Mouse (Mus musculus): ENCODE data around the gene Olfr137. TPM values are rescaled to one million over a fixed set of nuclear protein-coding genes. Genes with fewer than 3 reads are reported as not detected.

Gene Olfr137
- polyA plus RNA-seq (2014; fragmentation: Nextera tagmentation; extraction: Ambion mirVana) = not detected in 2 replicates

DNA sequence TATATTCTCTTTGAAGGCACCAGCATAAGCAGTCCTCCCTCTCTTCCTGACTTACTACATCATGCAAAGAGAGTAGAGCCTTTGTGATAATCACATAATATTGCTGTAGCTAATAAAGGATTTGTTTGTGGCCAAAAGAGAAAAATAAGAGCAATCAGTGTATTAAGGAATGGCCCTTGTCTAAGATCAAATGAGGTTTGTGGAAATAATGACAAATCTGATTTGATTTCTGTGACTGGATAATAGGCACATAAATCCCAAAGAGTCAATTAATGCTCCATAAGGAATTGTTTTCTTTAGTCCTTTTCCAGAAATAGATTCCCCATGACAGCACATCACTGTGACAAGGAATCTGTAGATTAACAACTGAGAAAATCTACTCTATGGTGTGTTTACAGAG, at the start of gene Olfr137:
Gene Olfr137, minus strand, starts transcription at position 101 of the 400 bp plus-strand sequence.
- Histone ChIP-seq H3K4me2 (replicated peaks; ENCODE audit: low read depth, low read length) (no peak within 1 kb of the TSS), H3K9me3 (ENCODE audit: control insufficient read depth, low read length) (no peaks in the 10 kb centered on the region), H3K4me1 (replicated peaks; ENCODE audit: control insufficient read depth, insufficient read depth, low read length) (no peaks in the 10 kb centered on the region), H3K4me3 (ENCODE audit: low read depth, low read length) (no peak within 1 kb of the TSS), H3K9ac (ENCODE audit: low read depth, low read length) (no peak within 1 kb of the TSS), H3K27ac (ENCODE audit: low read depth, low read length) (no peak within 1 kb of the TSS), H3K27me3 (ENCODE audit: control insufficient read depth, insufficient read depth, low read length) (no peaks in the 10 kb centered on the region), H3K36me3 (ENCODE audit: control insufficient read depth, insufficient read depth, low read length) (no peaks in the 10 kb centered on the region)
- DNase-seq (ENCODE audit: low spot score) (no peak), ATAC-seq (ENCODE audit: low FRiP score) (no peak)

DNA sequence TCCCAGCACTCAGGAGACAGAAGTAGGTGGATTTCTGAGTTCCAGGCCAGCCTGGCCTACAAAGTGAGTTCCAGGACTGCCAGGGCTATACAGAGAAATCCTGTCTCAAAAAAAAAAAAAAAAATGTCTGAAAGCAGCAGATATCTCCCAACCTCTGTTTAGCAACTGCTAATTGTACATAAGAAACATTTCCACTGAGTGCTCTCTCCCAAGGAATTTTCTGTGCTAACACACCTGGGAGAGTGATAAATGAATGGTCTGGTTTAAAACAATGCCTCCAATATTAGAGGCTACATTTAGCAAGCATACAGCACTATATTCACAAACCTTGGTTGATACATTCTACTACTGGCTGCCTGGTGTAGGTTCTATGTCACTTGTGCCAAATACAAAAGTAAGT, 22.2 kb upstream of the Olfr137 start, which contains the start of gene Olfr136:
Gene Olfr136, plus strand, starts transcription at position 301 of the 400 bp plus-strand sequence.
- H3K4me2 ChIP-seq (replicated peaks; ENCODE audit: low read depth, low read length) = no peak within 1 kb of the TSS
- H3K4me1 ChIP-seq (replicated peaks; ENCODE audit: control insufficient read depth, insufficient read depth, low read length) = no peaks in the 10 kb centered on the region
- no peak within 1 kb of the TSS for H3K9ac ChIP-seq (ENCODE audit: low read depth, low read length)
- ATAC-seq (ENCODE audit: low FRiP score) (no peak), DNase-seq (ENCODE audit: low spot score) (no peak)
- no peak within 1 kb of the TSS for H3K27ac ChIP-seq (ENCODE audit: low read depth, low read length)
- H3K27me3 ChIP-seq (ENCODE audit: control insufficient read depth, insufficient read depth, low read length) = no peaks in the 10 kb centered on the region
- no peaks in the 10 kb centered on the region for H3K9me3 ChIP-seq (ENCODE audit: control insufficient read depth, low read length)
- no peak within 1 kb of the TSS for H3K4me3 ChIP-seq (ENCODE audit: low read depth, low read length)
- no peaks in the 10 kb centered on the region for H3K36me3 ChIP-seq (ENCODE audit: control insufficient read depth, insufficient read depth, low read length)

DNA sequence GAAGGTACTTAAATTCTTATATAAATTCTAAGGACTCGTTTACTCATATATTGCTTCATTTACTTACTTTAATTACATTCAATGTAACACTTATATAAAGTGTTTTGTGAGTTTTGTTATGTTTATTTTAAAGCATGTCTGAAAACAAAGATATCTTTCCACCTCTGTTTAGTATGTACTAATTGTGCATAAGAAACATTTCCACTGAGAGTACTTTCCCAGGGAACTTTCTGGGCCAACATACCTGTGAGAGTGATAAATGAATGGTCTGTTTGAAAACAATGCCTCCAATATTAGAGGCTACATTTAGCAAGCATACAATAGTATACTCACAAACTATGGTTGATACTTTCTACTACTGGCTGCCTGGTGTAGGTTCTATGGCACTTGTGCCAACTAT, 46.6 kb downstream of the Olfr137 start, which contains the start of gene Olfr138:
Gene Olfr138, plus strand, starts transcription at position 301 of the 400 bp plus-strand sequence.
- Histone ChIP-seq H3K4me2 (replicated peaks; ENCODE audit: low read depth, low read length) (no peak within 1 kb of the TSS), H3K27me3 (ENCODE audit: control insufficient read depth, insufficient read depth, low read length) (no peaks in the 10 kb centered on the region), H3K27ac (ENCODE audit: low read depth, low read length) (no peak within 1 kb of the TSS), H3K36me3 (ENCODE audit: control insufficient read depth, insufficient read depth, low read length) (no peaks in the 10 kb centered on the region), H3K9me3 (ENCODE audit: control insufficient read depth, low read length) (no peaks in the 10 kb centered on the region), H3K9ac (ENCODE audit: low read depth, low read length) (no peak within 1 kb of the TSS), H3K4me1 (replicated peaks; ENCODE audit: control insufficient read depth, insufficient read depth, low read length) (no peaks in the 10 kb centered on the region), H3K4me3 (ENCODE audit: low read depth, low read length) (no peak within 1 kb of the TSS)
- DNase-seq (ENCODE audit: low spot score) (no peak), ATAC-seq (ENCODE audit: low FRiP score) (no peak)
- WGBS = 63% methylated on average over 1 of the region's 1 CpGs

Other genes starting within 250 kb of the Olfr137 start
- gene Olfr129, start 247.5 kb downstream of the Olfr137 start, polyA plus RNA-seq (2014; fragmentation: Nextera tagmentation; extraction: Ambion mirVana) = not detected in 2 replicates
- gene Olfr130, start 243.6 kb downstream of the Olfr137 start, polyA plus RNA-seq (2014; fragmentation: Nextera tagmentation; extraction: Ambion mirVana) = not detected in 2 replicates
- not detected in 2 replicates for gene Olfr131, start 218.9 kb downstream of the Olfr137 start, polyA plus RNA-seq (2014; fragmentation: Nextera tagmentation; extraction: Ambion mirVana)
- not detected in 2 replicates for gene Olfr132, start 173.0 kb downstream of the Olfr137 start, polyA plus RNA-seq (2014; fragmentation: Nextera tagmentation; extraction: Ambion mirVana)
- gene Olfr133, start 162.3 kb downstream of the Olfr137 start, polyA plus RNA-seq (2014; fragmentation: Nextera tagmentation; extraction: Ambion mirVana) = not detected in 2 replicates
- not detected in 2 replicates for gene Olfr134, start 136.2 kb downstream of the Olfr137 start, polyA plus RNA-seq (2014; fragmentation: Nextera tagmentation; extraction: Ambion mirVana)
- gene Olfr135, start 103.2 kb downstream of the Olfr137 start, polyA plus RNA-seq (2014; fragmentation: Nextera tagmentation; extraction: Ambion mirVana) = not detected in 2 replicates
- not detected in 2 replicates for gene Olfr138, start 46.5 kb downstream of the Olfr137 start, polyA plus RNA-seq (2014; fragmentation: Nextera tagmentation; extraction: Ambion mirVana)
- not detected in 2 replicates for gene Olfr136, start 22.3 kb upstream of the Olfr137 start, polyA plus RNA-seq (2014; fragmentation: Nextera tagmentation; extraction: Ambion mirVana)
- gene Esp36, start 112.6 kb upstream of the Olfr137 start, polyA plus RNA-seq (2014; fragmentation: Nextera tagmentation; extraction: Ambion mirVana) = not detected in 2 replicates
- gene Esp34, start 246.6 kb upstream of the Olfr137 start, polyA plus RNA-seq (2014; fragmentation: Nextera tagmentation; extraction: Ambion mirVana) = not detected in 2 replicates